Mouse (Mus musculus) neural tube, embryonic 14.5 days (tissue): ENCODE data around the gene Oaz2. TPM values are rescaled to one million over a fixed set of nuclear protein-coding genes. Genes with fewer than 3 reads are reported as not detected.

Source experiments
- ATAC-seq: fragments of 200-750 bp; cut with Nextera tagmentation; 2 replicates; pipeline ENCODE4 v1.8.0; 2017; ENCODE audit warnings: low read depth, mild to moderate bottlenecking, moderate TSS enrichment, moderate library complexity
- H3K27ac ChIP-seq: fragments of 300-500 bp; sonication (generic); 2 replicates; pipeline ENCODE4 v1.5.1; 2014; ENCODE audit warnings: low read depth, mild to moderate bottlenecking, control low read depth, low read length, moderate library complexity, mixed read lengths
- H3K27me3 ChIP-seq: fragments of 300-500 bp; sonication (generic); 2 replicates; pipeline ENCODE4 v1.6.1; 2014; ENCODE audit warnings: low read length; ENCODE audit not compliant: control insufficient read depth, insufficient read depth
- H3K36me3 ChIP-seq: fragments of 300-500 bp; sonication (generic); 2 replicates; pipeline ENCODE4 v1.6.1; 2014; ENCODE audit warnings: low read length, mixed read lengths; ENCODE audit not compliant: control insufficient read depth, insufficient read depth
- H3K4me1 ChIP-seq: fragments of 300-500 bp; sonication (generic); 2 replicates; pipeline ENCODE4 v1.6.1; 2014; ENCODE audit warnings: low read length; ENCODE audit not compliant: control insufficient read depth, insufficient read depth
- H3K4me2 ChIP-seq: fragments of 300-500 bp; sonication (generic); 2 replicates; pipeline ENCODE4 v1.6.1; 2014; ENCODE audit warnings: mild to moderate bottlenecking, low read depth, low read length, control low read depth
- H3K4me3 ChIP-seq: fragments of 300-500 bp; sonication (generic); 2 replicates; pipeline ENCODE4 v1.5.1; 2014; ENCODE audit warnings: low read depth, low read length, control low read depth, mixed read lengths
- H3K9ac ChIP-seq: fragments of 300-500 bp; sonication (generic); replicated peaks from 2 replicates; pipeline ENCODE4 v1.6.1; 2014; ENCODE audit warnings: low read depth, mild to moderate bottlenecking, control low read depth, low read length, mixed read lengths
- H3K9me3 ChIP-seq: fragments of 300-500 bp; sonication (generic); 2 replicates; pipeline ENCODE4 v1.6.1; 2016; ENCODE audit warnings: low read length; ENCODE audit not compliant: control insufficient read depth
- WGBS: fragments of 180-500 bp; shearing (Covaris S2); extraction: QIAGEN DNeasy Blood & Tissue Kit; methylation state at CpG from one replicate; pipeline ENCODE4 v1.1.7; 2014; 5-methylcytosine and 5-hydroxymethylcytosine counted together
- polyA plus RNA-seq: library from polyadenylated mRNA; unstranded; fragments of >200 nt; fragmentation: Nextera tagmentation; extraction: Ambion mirVana; gene quantifications from 2 replicates; pipeline ENCODE4 v1.2.1, GENCODE M21; 2014

Gene Oaz2
- polyA plus RNA-seq, 1 experiment from 2014 or later = 254 TPM

- H3K9me3 ChIP-seq = no peaks in the 10 kb centered on the region
- ATAC-seq = peak; percentile 82
- peak overlapping the region; percentile 60 for H3K4me3 ChIP-seq
- peak overlapping the region; percentile 58 for H3K9ac ChIP-seq
- H3K4me2 ChIP-seq = peak overlapping the region; percentile 97
- WGBS = under 1% methylated on average over 72 of the region's 78 CpGs
- peaks cover 13% of the 10 kb centered on the region for H3K4me1 ChIP-seq
- H3K27me3 ChIP-seq = peaks cover 24% of the 10 kb centered on the region
- no peak overlapping the region; the same call in 1 of the 2 replicates for H3K27ac ChIP-seq
- H3K36me3 ChIP-seq = no peaks in the 10 kb centered on the region
Measured at GRCm38 (mm10) chr9:65630631-65631353, 37.0 kb upstream of the Oaz2 start.

- Histone ChIP-seq H3K9me3 (no peaks in the 10 kb centered on the region), H3K4me2 (peak overlapping the region; percentile 97), H3K4me3 (peak overlapping the region; percentile 60), H3K4me1 (peaks cover 13% of the 10 kb centered on the region), H3K36me3 (no peaks in the 10 kb centered on the region), H3K9ac (peak overlapping the region; percentile 58), H3K27ac (no peak overlapping the region), H3K27me3 (peaks cover 24% of the 10 kb centered on the region)
- WGBS = 19% methylated on average over 16 of the region's 16 CpGs
- no peak for ATAC-seq
Measured at GRCm38 (mm10) chr9:65631354-65632021, 36.3 kb upstream of the Oaz2 start.

GRCm38 (mm10) chr9:65635766-65636165 lies 32.0 kb upstream of the Oaz2 start:
- Histone ChIP-seq H3K27ac (no peak overlapping the region), H3K27me3 (peaks cover 14% of the 10 kb centered on the region), H3K4me1 (peaks cover 4% of the 10 kb centered on the region; the same call in 1 of the 2 replicates), H3K9ac (no peak overlapping the region), H3K36me3 (no peaks in the 10 kb centered on the region), H3K4me2 (no peak overlapping the region), H3K4me3 (no peak overlapping the region), H3K9me3 (no peaks in the 10 kb centered on the region)
- no peak for ATAC-seq
- 63% methylated on average over 1 of the region's 1 CpGs for WGBS

GRCm38 (mm10) chr9:65636926-65637325 lies 30.9 kb upstream of the Oaz2 start:
- no peak for ATAC-seq
- H3K4me3 ChIP-seq = no peak overlapping the region
- H3K27me3 ChIP-seq = peaks cover 3% of the 10 kb centered on the region; the same call in 1 of the 2 replicates
- no peaks in the 10 kb centered on the region for H3K9me3 ChIP-seq
- H3K4me1 ChIP-seq = no peaks in the 10 kb centered on the region
- no peak overlapping the region for H3K9ac ChIP-seq
- WGBS = 89% methylated on average over 4 of the region's 4 CpGs
- H3K4me2 ChIP-seq = no peak overlapping the region
- no peaks in the 10 kb centered on the region for H3K36me3 ChIP-seq
- no peak overlapping the region for H3K27ac ChIP-seq

- H3K36me3 ChIP-seq = no peaks in the 10 kb centered on the region
- no peaks in the 10 kb centered on the region for H3K9me3 ChIP-seq
- WGBS = 62% methylated on average over 5 of the region's 5 CpGs
- H3K4me3 ChIP-seq = no peak overlapping the region
- H3K27ac ChIP-seq = no peak overlapping the region
- no peak overlapping the region for H3K4me2 ChIP-seq
- no peak overlapping the region for H3K9ac ChIP-seq
- no peaks in the 10 kb centered on the region for H3K4me1 ChIP-seq
- H3K27me3 ChIP-seq = no peaks in the 10 kb centered on the region
- ATAC-seq = no peak
Measured at GRCm38 (mm10) chr9:65639065-65639464, 28.7 kb upstream of the Oaz2 start.

GRCm38 (mm10) chr9:65640838-65641410 lies 26.9 kb upstream of the Oaz2 start:
- Histone ChIP-seq H3K9me3 (no peaks in the 10 kb centered on the region), H3K4me3 (no peak overlapping the region), H3K27ac (no peak overlapping the region), H3K27me3 (no peaks in the 10 kb centered on the region), H3K4me1 (no peaks in the 10 kb centered on the region), H3K4me2 (no peak overlapping the region), H3K9ac (no peak overlapping the region), H3K36me3 (no peaks in the 10 kb centered on the region)
- WGBS = 9% methylated on average over 5 of the region's 5 CpGs
- ATAC-seq = no peak

GRCm38 (mm10) chr9:65641446-65642052 lies 26.3 kb upstream of the Oaz2 start:
- H3K27me3 ChIP-seq = no peaks in the 10 kb centered on the region
- no peak for ATAC-seq
- H3K4me2 ChIP-seq = no peak overlapping the region
- no peaks in the 10 kb centered on the region for H3K36me3 ChIP-seq
- no peaks in the 10 kb centered on the region for H3K9me3 ChIP-seq
- H3K4me3 ChIP-seq = no peak overlapping the region
- no peak overlapping the region for H3K9ac ChIP-seq
- H3K27ac ChIP-seq = no peak overlapping the region
- no peaks in the 10 kb centered on the region for H3K4me1 ChIP-seq
- WGBS = 5% methylated on average over 12 of the region's 12 CpGs

- H3K27ac ChIP-seq = no peak overlapping the region
- no peak overlapping the region for H3K4me3 ChIP-seq
- H3K36me3 ChIP-seq = no peaks in the 10 kb centered on the region
- ATAC-seq = no peak
- no peak overlapping the region for H3K4me2 ChIP-seq
- no peaks in the 10 kb centered on the region for H3K9me3 ChIP-seq
- no peaks in the 10 kb centered on the region for H3K4me1 ChIP-seq
- H3K9ac ChIP-seq = no peak overlapping the region
- no peaks in the 10 kb centered on the region for H3K27me3 ChIP-seq
Measured at GRCm38 (mm10) chr9:65642546-65642945, 25.3 kb upstream of the Oaz2 start.

GRCm38 (mm10) chr9:65644960-65645359 lies 22.8 kb upstream of the Oaz2 start:
- H3K9ac ChIP-seq = no peak overlapping the region
- no peaks in the 10 kb centered on the region for H3K27me3 ChIP-seq
- H3K27ac ChIP-seq = no peak overlapping the region
- no peaks in the 10 kb centered on the region for H3K4me1 ChIP-seq
- H3K4me2 ChIP-seq = no peak overlapping the region
- no peaks in the 10 kb centered on the region for H3K9me3 ChIP-seq
- no peak overlapping the region for H3K4me3 ChIP-seq
- ATAC-seq = no peak
- no peaks in the 10 kb centered on the region for H3K36me3 ChIP-seq
- 89% methylated on average over 4 of the region's 4 CpGs for WGBS
